Mouse (Mus musculus): Measurements from ENCODE around the gene Ndufa4. TPM values are rescaled to one million over a fixed set of nuclear protein-coding genes. Genes with fewer than 3 reads are reported as not detected.

The Ndufa4 gene
- 163 to 192 TPM (median 179 TPM) in 4 replicates for total RNA-seq (2023; ENCODE audit: inconsistent age)

GRCm38 (mm10) chr6:11907269-11908032 is at the start of gene Ndufa4, which contains the start of gene Phf14:
Gene Ndufa4, minus strand, starts transcription at chr6:11907497.
Gene Phf14, plus strand, starts transcription at chr6:11907809.

Other genes starting within 250 kb of the Ndufa4 start
- 67.8 to 71.8 TPM (median 70.6 TPM) in 4 replicates for gene Phf14, start 312 bp upstream of the Ndufa4 start, total RNA-seq (2023; ENCODE audit: inconsistent age)